Mouse (Mus musculus) kidney, embryonic 14.5 days (tissue): ENCODE data around the gene Gm14632. TPM values are rescaled to one million over a fixed set of nuclear protein-coding genes. Genes with fewer than 3 reads are reported as not detected.
"Not testable (repeated sequence)": the region's sequence is repeated elsewhere in the genome, so short reads cannot be mapped to it uniquely, and the experiment has no call there.

ENCODE experiments used
- ATAC-seq: fragments of 200-750 bp; cut with Nextera tagmentation; 2 replicates; pipeline ENCODE4 v1.8.0; 2017; ENCODE audit warnings: moderate number of reproducible peaks, mild to moderate bottlenecking, moderate TSS enrichment, moderate library complexity; ENCODE audit not compliant: low FRiP score, low TSS enrichment
- H3K27ac ChIP-seq: fragments of 300-500 bp; sonication (generic); 2 replicates; pipeline ENCODE4 v1.5.1; 2014; ENCODE audit warnings: low read depth, mild to moderate bottlenecking, low read length, moderate library complexity, mixed read lengths
- H3K27me3 ChIP-seq: fragments of 300-500 bp; sonication (generic); 2 replicates; pipeline ENCODE4 v1.6.1; 2014; ENCODE audit warnings: mild to moderate bottlenecking, low read length; ENCODE audit not compliant: control insufficient read depth, insufficient read depth
- H3K36me3 ChIP-seq: fragments of 300-500 bp; sonication (generic); 2 replicates; pipeline ENCODE4 v1.6.1; 2014; ENCODE audit warnings: low read length, mixed read lengths; ENCODE audit not compliant: control insufficient read depth, insufficient read depth
- H3K4me1 ChIP-seq: fragments of 300-500 bp; sonication (generic); 2 replicates; pipeline ENCODE4 v1.6.1; 2014; ENCODE audit warnings: low read length, mixed read lengths; ENCODE audit not compliant: control insufficient read depth, insufficient read depth
- H3K4me2 ChIP-seq: fragments of 300-500 bp; sonication (generic); replicated peaks from 2 replicates; pipeline ENCODE4 v1.6.1; 2014; ENCODE audit warnings: low read depth, mild to moderate bottlenecking, low read length
- H3K4me3 ChIP-seq: fragments of 300-500 bp; sonication (generic); 2 replicates; pipeline ENCODE4 v1.5.1; 2014; ENCODE audit warnings: mild to moderate bottlenecking, low read length
- H3K9ac ChIP-seq: fragments of 300-500 bp; sonication (generic); 2 replicates; pipeline ENCODE4 v1.6.1; 2014; ENCODE audit warnings: low read depth, mild to moderate bottlenecking, low read length, moderate library complexity
- H3K9me3 ChIP-seq: fragments of 300-500 bp; sonication (generic); 2 replicates; pipeline ENCODE4 v1.6.1; 2016; ENCODE audit warnings: low read length; ENCODE audit not compliant: control insufficient read depth
- WGBS: fragments of 180-500 bp; shearing (Covaris S2); extraction: QIAGEN DNeasy Blood & Tissue Kit; methylation state at CpG from one replicate; pipeline ENCODE4 v1.1.7; 2014; 5-methylcytosine and 5-hydroxymethylcytosine counted together
- polyA plus RNA-seq: library from polyadenylated mRNA; unstranded; fragments of >200 nt; fragmentation: Nextera tagmentation; extraction: Ambion mirVana; gene quantifications from 2 replicates; pipeline ENCODE4 v1.2.1, GENCODE M21; 2014

The Gm14632 gene
- not detected in 2 replicates for polyA plus RNA-seq

DNA sequence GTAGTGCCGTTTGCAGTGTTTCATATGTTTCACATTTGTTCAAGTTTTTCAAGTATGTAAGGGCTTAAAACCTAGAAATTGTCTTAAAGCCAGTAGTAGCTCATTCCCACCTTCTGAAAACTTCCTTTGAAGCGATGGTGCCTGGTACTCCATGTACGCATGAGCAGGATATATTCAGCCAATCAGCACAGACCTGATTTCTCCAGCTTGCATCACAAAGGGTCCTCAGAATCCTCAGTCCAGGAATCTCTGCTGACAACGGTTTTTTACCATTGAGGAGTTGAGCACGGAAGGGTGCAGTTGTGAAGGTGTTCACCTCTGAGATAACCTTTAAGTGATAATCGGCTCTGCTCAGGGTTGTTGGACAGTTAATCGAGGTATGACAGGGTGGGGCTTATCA, at the start of gene Gm14632:
Gm14632 (plus strand) TSS at position 301 of the 400 bp plus-strand sequence.
- 95% methylated on average over 4 of the region's 7 CpGs for WGBS
- ATAC-seq, H3K27me3 ChIP-seq, H3K4me1 ChIP-seq, H3K9me3 ChIP-seq, H3K36me3 ChIP-seq, H3K4me2 ChIP-seq, H3K27ac ChIP-seq, H3K4me3 ChIP-seq, H3K9ac ChIP-seq: not testable (repeated sequence)
